Mouse (Mus musculus) fibroblast of lung, adult 2 months (primary cell): ENCODE data around the gene Acads.
"Not testable (repeated sequence)": the region's sequence is repeated elsewhere in the genome, so short reads cannot be mapped to it uniquely, and the experiment has no call there.

ENCODE experiments used
- DNase-seq: peaks from one replicate; pipeline ENCODE4 v3.0.0-alpha.2; 2011; ENCODE audit warnings: low read depth

Gene Acads

DNA sequence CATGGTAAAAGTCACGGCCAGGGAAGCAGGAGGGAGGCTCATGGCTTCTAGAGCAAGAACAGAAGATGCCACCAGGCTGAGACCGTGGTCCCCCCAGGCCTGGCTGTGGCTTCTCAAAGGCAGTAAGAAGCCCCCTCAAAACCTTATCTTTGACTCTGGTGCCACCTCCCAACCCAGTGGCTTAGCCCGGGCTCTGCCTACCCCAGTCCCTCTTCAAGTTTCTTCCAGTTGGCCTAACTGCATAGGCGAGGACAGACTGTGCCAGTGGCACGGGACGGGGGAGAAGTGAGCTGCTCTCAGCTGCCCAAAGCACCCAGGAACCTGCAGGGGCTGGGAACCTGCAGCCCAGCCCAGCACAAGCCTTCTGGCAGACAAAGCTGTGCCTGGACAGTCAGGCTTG is 5.5 kb upstream of the Acads start:
- DNase-seq: no peak

DNA sequence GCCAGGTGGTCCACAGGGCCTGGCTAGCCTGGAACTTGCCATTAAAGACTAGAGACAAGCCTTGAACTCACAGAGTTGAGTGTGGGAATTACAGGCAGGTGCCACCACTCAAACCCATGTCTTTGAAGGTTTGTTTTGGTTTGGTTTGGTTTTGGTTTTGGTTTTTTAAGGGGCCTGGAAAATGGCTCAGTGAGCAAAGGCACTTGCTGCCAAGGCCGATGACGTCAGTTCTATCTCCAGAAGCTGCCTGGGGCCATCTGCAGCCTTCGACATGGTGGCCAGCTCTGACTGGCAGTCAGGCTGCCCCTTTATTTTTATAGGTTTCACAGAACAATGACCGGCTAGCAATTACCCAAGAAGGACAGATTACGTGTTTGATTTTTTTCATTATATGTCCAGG is 1.8 kb upstream of the Acads start:
- DNase-seq: no peak

DNA sequence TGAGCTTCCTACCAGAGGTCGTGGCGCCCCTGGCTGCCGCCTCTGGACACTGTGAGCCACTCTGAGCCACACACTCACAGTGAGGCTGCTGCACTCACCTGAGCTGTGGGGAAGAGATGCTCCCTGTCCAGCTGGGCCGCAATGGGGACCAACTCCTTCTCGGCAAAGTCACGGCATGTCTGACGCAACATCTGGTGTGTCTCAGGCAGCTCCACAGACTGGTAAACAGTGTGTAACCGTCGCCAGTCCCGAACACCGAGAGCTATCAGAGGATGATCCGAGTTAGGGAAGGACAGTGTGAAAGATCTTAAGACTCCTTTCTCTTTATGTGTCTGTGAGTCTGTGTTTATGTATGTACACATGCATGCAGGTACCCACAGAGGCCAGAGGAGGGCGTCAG is 1.7 kb downstream of the Acads start:
- DNase-seq: no peak

DNA sequence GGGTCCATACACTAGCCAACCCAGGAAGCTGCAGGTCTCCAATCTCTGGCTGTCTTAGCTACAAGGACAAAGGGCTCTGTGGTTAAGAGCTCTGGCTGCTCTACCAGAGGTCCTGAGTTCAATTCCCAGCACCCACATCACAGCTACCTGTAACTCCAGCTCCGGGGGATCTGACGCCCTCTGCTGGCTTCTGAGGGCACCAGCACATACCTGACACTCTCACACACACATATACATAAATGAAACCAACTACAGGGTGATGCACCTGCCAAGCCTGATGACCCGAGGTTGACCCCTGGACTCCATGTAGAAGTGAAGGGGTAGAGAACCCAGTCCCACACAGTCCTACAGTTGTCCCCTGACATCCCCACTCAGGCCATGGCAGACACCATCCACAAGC is 2.7 kb downstream of the Acads start:
- no peak for DNase-seq

DNA sequence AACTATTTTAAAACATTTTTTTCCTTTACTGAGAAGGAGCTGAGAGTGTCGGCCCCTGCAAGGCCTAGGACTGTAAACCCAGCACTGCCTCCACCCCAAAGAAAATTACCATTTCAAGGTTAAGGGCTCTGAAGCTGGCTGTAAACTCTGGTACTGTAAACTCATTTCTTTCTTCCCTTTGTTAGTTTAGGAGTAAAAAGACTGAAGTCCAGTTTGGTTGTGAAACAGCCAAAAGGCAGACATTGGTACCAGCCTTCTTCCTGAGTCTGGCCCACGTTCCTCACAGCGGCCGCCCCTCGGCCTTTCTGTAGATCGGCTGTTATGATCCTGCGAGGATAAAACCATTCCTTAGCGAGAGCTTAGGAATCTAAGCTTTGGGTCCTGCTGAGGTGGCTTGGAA is 4.6 kb downstream of the Acads start:
- DNase-seq: no peak

DNA sequence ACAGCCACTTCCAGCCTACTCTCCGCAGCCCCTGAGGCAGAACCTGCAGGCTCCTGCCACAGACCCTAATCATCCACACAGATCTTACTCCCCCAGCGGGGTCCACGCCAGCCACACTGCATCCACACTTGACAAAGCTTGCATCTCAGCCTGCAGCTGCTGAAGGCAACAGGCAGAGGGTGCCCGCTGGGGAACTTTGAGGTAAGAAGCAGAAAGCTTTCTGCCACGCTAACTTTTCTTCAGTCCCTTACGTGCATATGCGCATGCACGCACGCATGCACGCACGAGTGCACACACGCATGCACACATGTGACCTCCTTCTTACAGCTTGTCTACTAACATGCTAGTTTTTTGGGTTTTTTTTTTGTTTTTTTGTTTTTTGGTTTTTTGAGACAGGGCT is 5.9 kb downstream of the Acads start:
- DNase-seq: no peak

DNA sequence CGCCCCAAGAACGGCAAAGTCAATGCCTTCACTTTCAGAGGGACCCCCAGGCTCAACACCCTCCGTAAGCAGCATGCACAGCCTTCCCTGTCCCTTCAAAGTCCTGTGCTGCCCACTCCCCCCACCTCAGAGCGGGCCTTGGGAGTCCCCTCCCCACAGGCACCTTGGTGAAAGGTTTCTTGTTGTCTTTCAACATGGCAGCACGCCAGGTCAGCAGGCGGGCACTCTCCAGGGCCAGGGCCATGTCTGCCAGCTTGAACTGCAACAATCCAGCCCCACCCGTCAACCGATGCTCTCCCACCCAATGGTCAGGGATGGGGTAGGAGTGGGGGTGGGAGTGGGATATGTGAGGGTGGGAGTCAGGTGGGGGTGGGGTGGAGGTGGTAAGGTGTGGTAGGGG is 8.0 kb downstream of the Acads start:
- DNase-seq: no peak

DNA sequence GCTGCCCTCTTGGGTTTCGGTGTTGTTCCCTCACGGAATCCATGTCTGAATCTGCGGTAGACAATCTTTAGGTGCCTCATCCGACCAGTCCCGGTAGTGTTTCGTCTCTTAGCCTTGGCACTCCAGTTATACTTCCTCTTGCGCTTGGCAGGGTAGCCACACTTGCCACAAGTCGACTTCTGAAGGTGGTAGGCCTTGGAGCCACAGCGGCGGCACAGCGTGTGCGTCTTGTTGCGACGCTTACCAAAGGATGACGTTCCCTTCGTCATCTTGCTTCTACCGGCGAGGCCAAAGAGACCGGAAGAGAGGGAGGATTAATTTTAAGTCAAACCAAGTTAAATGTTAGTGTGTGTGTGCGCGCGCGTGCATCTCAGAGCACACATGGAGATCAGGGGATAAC is 15.9 kb downstream of the Acads start:
- not testable (repeated sequence) for DNase-seq

DNA sequence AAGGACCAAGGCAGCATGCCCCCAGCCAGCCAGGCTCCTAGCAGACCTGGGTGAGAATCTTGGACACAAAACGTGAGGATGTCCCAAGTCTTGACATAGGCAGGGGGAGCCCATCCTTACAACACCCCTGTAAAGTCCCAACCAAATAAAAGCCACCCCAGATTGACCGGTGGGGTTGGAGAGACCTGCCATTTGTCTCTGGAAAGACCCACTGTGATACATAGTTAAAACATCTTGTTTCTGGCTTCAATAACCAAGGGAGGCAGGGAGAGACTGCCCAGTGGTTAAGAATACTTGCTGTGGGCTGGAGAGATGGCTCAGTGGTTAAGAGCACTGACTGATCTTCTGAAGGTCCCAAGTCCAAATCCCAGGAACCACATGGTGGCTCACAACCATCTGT is 16.9 kb downstream of the Acads start:
- no peak for DNase-seq

DNA sequence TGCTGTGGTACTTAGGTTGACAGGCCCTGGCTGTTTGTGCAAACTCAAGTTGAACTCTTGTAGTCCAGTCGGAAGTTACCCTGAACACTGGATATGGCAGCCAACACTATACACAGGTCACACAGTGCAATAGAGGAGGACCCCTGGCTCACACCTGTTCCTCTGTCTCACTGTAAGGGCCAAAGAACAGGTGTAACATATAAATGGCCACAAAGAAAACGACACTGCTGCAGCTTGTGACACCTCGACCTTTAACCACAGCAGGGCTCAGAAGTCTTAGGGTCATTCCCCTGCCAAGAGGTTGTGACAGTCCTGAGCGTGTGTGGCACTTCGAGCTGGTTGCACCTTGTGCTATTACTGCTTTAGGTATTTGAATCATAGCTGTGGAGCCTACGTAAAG is 18.7 kb downstream of the Acads start:
- DNase-seq: no peak

DNA sequence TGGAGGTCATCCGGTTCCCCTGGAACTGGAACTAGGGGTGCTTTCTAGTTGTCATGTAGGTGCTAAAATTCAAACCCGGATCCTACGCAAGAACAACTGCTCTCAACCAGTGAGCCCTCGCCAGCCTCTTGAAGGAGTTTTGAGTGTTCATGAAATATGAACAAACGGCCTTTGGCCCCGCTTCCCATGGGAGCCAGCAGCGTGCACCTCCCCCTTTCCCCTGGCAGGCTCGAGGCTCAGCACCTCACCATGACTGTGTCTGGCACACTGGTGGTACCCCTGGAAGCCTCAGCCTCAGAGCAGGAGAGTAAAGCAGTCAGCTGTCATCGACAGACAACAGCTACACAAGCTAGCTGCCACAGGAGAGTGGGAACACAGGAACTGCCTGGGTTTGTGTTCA is 19.2 kb downstream of the Acads start:
- DNase-seq: no peak

DNA sequence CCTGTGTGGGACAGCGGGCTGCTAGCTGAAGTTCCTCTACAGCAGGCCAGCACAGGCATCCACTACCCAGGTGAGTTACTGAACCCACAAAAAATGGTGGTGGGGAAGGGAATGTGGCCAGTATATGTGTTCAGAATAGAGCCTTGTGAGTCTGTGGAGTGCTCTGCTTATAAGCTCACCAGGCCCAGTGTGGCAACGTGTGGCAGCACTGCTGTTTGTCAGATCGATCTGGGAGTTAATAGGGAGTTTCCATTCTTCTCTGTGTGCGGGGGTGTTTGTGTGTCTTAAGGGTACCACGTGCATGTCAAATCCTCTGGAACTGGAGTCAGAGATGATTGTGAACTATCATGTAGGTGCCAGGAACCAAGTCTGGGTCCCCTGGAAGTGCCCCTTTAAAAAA is 19.6 kb downstream of the Acads start:
- no peak for DNase-seq

DNA sequence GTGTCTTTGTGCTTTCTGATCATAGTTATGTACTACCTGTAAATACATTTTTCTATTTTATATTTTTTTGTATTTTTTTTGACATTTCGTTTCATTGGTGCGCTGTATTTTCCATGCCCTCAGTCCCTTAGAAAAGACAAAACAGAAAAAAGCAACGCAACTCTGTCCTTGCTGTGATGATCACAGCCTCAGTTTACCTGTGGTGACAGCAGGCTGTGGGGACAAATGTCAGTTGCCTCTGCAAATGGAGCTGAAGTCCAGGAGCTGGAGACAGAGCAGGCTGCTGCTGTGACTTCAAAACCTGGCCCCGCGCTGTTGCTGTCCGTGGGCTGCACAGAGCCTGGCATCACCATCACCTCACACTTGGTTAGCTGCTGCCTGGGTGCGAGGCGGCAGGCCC is 21.0 kb downstream of the Acads start, which contains the start of gene Gm10401:
Gene Gm10401 (minus strand): TSS at position 101 of the 400 bp plus-strand sequence.
- no peak for DNase-seq

DNA sequence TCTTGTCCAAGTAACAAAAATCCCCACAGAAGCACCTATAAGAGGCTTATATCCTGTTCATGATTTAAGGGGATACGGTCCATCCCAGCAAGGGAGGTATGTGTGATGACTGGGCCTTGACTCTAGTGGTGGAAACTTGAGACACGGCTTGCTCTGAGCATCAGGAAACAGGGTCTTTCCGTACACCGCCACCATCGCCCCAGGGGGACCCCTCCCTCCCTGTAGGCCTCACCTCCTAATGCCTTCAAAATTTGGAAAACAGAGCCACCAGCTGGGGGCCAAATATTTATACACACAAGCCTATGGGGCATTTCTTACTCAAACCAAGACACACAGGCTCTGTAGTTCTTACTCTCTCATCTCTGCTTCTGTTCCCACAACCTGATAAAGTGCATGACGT is 27.4 kb downstream of the Acads start:
- no peak for DNase-seq

DNA sequence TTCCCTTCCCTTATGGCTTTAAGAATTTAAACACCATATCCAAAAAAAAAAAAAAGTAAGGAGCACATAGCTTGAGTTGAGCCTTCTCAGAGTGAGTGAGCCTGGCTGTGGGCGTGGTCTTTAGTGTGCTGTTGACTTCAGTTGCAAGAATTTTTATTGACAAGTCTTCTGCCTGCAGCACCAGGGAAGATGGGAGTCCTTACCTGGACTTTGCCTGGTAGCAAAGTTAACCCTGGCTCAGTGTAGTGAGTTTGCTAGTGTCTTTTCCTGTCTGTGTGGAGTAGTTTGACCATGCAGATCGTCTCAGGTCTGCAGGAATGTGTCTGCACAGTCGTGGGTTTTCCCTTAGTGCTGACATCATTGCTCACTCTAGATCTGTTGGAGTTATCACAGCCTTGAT is 28.1 kb downstream of the Acads start:
- no peak for DNase-seq

DNA sequence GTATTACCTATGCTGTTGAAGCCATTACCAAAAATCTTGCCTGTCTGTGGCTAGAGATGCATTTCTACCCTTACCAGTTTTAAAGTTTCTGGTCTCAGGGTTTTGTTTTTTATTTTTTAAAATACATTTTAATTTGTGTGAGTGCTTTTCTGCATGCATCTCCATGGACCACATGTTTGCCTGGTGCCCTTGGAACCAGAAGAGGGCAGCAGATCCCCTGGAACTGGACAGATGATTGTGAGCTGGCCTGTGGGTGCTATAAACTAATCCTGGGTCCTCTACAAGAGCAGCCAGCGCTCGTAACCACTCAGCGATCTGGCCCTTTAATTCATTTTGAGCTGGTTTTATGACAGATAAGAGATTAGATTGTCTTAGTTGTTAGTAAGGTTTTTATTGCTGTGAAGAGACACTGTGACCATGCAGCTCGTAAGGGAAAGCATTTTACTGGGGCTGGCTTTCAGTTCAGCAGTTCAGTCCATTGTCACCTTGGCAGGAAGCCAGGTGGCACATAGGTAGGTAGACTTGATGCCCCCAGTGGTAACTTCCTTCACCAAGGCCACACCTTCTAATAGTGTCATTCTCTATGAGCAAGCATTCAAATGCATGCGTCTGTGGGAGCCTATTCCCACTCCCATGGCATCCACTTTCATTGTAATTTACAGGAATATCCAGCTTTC is 29.4 kb downstream of the Acads start:
- DNase-seq: no peak

DNA sequence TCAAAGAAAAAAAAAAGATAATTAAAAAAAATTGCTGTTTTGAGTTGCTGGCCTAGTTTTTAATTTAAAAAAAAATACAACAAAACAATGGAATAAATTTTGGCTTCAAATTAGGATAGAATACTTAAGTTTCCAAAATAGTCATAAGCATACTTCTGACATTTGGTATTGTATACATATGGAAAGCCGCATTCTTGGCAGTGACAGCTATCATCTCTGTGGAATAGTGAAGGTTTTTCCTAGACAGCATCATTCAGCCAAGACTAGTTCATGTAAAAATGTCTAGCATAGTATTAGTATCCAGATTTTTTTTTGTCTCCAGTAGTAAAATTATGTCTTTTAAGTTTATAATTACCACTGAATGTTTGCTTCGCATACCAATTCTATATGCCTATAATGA is 33.5 kb downstream of the Acads start:
- DNase-seq: no peak

DNA sequence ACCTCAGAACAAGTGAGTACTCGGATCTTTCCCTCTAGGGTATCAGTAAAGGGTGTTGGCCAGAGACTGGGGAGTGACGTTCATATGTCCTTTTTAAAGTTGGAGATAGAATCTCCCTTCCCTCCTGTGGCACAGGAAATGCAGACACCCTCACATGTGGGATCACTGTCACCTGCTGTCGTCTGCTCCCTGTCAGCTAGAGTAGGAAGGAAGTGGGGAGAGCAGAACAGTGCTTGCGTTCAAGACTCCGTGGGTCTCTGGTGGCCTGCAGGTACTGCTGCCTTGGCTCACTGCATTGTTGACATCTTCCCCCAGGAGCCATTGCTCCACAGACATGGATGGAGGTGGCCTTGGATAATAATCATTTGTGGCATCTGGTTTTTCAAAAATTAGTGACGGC is 35.7 kb downstream of the Acads start:
- no peak for DNase-seq

DNA sequence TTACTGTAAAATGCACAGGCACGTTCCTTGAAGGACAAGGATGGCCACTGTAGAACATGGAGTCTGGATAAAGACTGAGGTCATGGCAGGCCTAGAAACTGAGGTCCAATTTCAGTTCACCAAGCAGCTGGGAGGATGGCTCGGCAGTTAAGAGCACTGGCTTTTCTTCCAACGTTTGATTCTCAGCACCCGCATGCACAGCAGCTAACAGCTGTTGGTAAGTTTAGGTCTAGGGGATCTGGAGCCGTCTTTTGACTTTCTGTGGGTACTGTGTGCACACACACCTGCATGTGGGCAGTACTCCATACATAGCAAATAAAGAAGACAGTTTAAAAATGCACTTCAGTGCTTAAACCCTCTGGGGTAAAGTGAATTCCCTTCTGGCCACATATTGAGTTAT is 37.5 kb downstream of the Acads start:
- DNase-seq: no peak

DNA sequence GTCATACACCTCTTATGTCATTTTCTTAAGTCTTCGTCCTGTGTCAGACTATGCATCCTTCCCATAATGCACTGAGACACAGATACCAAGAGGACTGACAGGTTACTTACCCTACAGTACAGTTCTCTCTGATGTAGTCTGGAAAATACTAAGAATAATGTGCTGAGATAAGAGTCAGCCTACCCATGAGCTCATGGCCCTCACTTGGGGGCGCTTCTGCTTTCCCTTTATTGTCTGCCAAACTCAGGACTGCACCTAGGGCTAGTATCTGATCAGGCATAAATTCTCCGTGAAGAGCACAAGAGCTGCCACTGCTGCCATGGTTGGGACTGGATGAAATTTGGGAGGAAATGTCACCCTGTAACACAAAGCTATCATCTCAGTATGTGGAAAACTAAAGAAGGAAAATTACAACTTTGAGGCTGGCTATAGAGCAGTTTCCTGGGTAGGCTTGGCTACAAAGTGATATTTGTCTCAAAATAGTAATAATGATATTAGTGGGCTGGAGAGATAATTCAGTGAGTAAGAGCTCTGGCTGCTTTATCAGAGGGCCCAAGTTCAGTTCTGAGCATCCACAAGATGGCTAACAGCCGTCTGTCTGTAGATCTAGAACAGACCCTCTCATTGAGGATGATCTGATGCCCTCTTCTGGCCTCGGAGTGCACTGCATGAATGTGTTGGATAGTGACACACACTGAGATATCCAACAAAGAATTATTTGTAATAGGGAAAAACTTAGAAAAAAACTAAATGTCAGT is 42.8 kb downstream of the Acads start:
- DNase-seq: peak; percentile 26

DNA sequence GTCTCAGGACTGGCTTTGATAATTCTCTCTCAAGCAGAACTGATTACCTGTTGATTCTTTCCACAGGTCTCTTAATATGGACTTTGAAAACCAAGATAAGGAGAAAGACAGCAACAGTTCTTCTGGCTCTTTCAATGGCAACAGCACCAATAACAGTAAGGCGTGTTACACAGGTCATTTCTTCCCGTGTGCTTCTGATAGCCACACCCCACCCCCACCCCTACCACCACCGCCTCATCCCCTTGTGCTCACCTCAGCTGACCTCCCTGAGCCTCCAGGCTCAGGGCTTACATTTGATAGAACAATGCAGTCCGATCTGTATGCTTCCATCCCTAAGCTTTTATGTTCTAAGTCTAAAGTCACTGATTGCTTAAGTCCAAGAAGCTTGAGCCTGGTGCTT is 44.4 kb downstream of the Acads start:
- DNase-seq: no peak

DNA sequence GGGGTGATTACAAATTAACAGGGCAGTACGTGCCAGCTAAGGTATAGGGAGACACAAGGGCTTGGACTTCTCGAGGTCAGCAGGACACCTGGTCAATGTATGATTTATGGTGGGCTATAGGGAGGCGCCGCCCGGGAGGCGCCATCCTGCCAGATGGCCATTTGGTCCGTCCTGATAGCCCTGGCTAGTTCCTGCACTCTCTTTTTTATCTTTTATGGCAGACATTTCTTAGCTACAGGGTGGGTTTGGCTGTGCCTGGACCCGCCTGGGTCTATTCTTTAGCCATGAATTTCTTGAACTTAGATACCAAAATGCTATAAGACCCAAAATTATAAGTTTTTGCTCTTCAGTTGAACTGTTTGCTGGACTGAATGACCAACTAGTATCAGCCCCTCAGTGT is 45.8 kb downstream of the Acads start:
- not testable (repeated sequence) for DNase-seq

DNA sequence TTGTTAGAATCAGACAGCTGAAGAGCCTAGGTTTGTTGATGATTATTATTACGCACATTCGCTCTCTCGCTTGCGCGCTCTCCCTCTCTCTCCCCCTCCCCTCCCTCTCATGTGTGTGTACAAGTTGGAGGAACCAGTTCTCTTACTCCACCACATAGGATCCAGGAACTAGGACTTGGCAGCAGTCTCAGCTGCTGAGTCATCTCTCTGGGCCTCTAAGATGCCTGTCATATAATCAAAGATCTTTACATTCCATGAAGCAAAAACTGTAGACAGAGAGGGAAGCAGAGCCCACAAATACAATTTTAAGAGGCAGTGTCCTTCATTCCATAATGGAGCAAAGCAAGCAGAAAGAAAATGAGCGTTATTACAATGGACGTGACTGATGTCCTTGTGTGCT is 47.0 kb downstream of the Acads start:
- peak; percentile 45 for DNase-seq
